Mouse (Mus musculus) kidney, adult 2 months (tissue): ENCODE measurements at regions not wholly inside any gene's neighbourhood (a gene's known extent, or its start where the extent isn't known, plus 50 kb on each side); places are given as distances from the start of the nearest gene placed in this dataset.

ENCODE experiments used
- CTCF ChIP-seq: fragments of 200-500 bp; conservative IDR thresholded peaks from 2 replicates; pipeline ENCODE4 v1.5.1; 2011; ENCODE audit warnings: low read depth, mild to moderate bottlenecking, control low read depth, low read length, moderate library complexity, mixed read lengths; ENCODE audit not compliant: insufficient read depth, insufficient read length
- POLR2A ChIP-seq: fragments of 200-500 bp; IDR thresholded peaks from one replicate; pipeline ENCODE4 v1.6.1; 2011; ENCODE audit warnings: low read depth, low read length, control low read depth

- TF ChIP-seq POLR2A (no peak), CTCF (no peak)
These were observed 106.0 kb upstream of the Rhobtb1 start for GRCm38 (mm10) chr10:69045275-69045674.
